Mouse (Mus musculus) forebrain, embryonic 14.5 days (tissue): Measurements from ENCODE around the gene Fbxl20. TPM values are rescaled to one million over a fixed set of nuclear protein-coding genes. Genes with fewer than 3 reads are reported as not detected.

Experiments
- ATAC-seq: fragments of 200-750 bp; cut with Nextera tagmentation; 2 replicates; pipeline ENCODE4 v1.8.0; 2017; ENCODE audit warnings: mild to moderate bottlenecking, moderate library complexity
- DNase-seq: peaks from one replicate; pipeline ENCODE4 v3.0.0-alpha.2; 2015; ENCODE audit warnings: low spot score
- H3K27ac ChIP-seq: fragments of 300-500 bp; sonication (generic); 2 replicates; pipeline ENCODE4 v1.5.1; 2014; ENCODE audit warnings: low read depth, mild to moderate bottlenecking, control low read depth, low read length, moderate library complexity
- H3K27me3 ChIP-seq: fragments of 300-500 bp; sonication (generic); replicated peaks from 2 replicates; pipeline ENCODE4 v1.6.1; 2014; ENCODE audit warnings: low read length, control low read depth, mixed read lengths; ENCODE audit not compliant: control insufficient read depth, insufficient read depth
- H3K36me3 ChIP-seq: fragments of 300-500 bp; sonication (generic); 2 replicates; pipeline ENCODE4 v1.6.1; 2014; ENCODE audit warnings: low read length, control low read depth; ENCODE audit not compliant: control insufficient read depth, insufficient read depth
- H3K4me1 ChIP-seq: fragments of 300-500 bp; sonication (generic); 2 replicates; pipeline ENCODE4 v1.6.1; 2014; ENCODE audit warnings: antibody characterized with exemption, low read length, control low read depth; ENCODE audit not compliant: control insufficient read depth, insufficient read depth
- H3K4me2 ChIP-seq: fragments of 300-500 bp; sonication (generic); 2 replicates; pipeline ENCODE4 v1.6.1; 2014; ENCODE audit warnings: mild to moderate bottlenecking, control low read depth, low read length
- H3K4me3 ChIP-seq: fragments of 300-500 bp; sonication (generic); 2 replicates; pipeline ENCODE4 v1.5.1; 2014; ENCODE audit warnings: low read depth, low read length, control low read depth
- H3K9ac ChIP-seq: fragments of 300-500 bp; sonication (generic); 2 replicates; pipeline ENCODE4 v1.6.1; 2014; ENCODE audit warnings: mild to moderate bottlenecking, low read length, control low read depth, moderate library complexity
- H3K9me3 ChIP-seq: fragments of 300-500 bp; sonication (generic); replicated peaks from 2 replicates; pipeline ENCODE4 v1.6.1; 2016; ENCODE audit warnings: low read length, control low read depth, mixed read lengths; ENCODE audit not compliant: control insufficient read depth
- WGBS: fragments of 180-500 bp; shearing (Covaris S2); extraction: QIAGEN DNeasy Blood & Tissue Kit; methylation state at CpG from one replicate; pipeline ENCODE4 v1.1.7; 2014; 5-methylcytosine and 5-hydroxymethylcytosine counted together
- polyA plus RNA-seq: library from polyadenylated mRNA; unstranded; fragments of >200 nt; fragmentation: Nextera tagmentation; extraction: Ambion mirVana; gene quantifications from 2 replicates; pipeline ENCODE4 v1.2.1, GENCODE M21; 2014

Fbxl20 gene
- polyA plus RNA-seq, 1 experiment from 2014 or later, result 23.0 TPM

DNA sequence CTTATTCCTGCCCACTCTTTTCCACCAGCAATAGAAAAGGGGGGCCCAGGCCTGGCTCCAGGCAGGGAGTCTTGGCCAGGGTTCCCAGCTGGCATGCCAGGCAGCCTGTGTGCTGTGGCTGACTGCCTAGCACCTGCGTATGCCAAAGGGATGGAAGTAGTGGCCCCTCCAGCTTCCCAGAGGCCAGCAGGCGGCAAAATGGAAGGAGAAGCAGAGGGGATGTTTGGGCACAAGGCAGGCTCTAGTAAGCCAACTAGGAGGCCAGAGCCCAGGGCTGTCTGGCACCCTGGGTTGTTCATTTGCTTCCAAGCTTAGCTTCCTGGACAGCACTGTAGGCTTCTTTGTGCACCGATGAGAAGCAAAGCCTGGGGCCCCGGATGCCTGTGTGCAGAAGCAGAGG, 102.5 kb downstream of the Fbxl20 start:
- Histone ChIP-seq H3K4me2 (no peak overlapping the region), H3K4me3 (no peak overlapping the region), H3K9ac (0 out of 2 replicates have a peak overlapping the region, but pooled peaks have one; percentile 22), H3K36me3 (no peaks in the 10 kb centered on the region), H3K27ac (no peak overlapping the region), H3K27me3 (peaks cover 32% of the 10 kb centered on the region), H3K4me1 (peaks cover 4% of the 10 kb centered on the region; the same call in 1 of the 2 replicates), H3K9me3 (no peaks in the 10 kb centered on the region)
- ATAC-seq (peak; percentile 51; the same call in 1 of the 2 replicates), DNase-seq (peak; percentile 60)
- 55% methylated on average over 4 of the region's 4 CpGs for WGBS

DNA sequence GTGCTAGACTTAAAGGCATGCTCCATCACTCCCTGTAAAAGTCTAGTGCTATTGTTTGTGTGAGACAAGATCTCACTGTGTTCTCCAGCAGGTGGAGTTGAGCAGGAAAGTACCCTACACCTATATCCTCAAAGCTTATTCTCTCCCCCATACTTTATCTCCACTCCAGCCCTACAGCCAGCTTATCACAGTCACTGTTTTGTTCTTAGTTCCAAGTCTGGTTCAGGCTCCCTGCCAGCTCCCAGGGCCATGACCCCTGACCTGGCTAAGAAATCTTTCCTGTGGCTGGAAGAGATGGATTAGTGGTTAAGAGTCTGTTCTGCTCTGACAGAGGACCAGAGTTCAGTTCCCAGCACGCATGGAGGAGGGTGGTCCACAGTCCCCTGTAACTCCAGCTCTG, 103.7 kb downstream of the Fbxl20 start:
- whole genome bisulfite sequencing, result 67% methylated on average over 1 of the region's 1 CpGs
- peaks cover 21% of the 10 kb centered on the region for H3K27me3 ChIP-seq
- no peak overlapping the region for H3K4me2 ChIP-seq
- H3K4me3 ChIP-seq, result no peak overlapping the region
- no peaks in the 10 kb centered on the region for H3K4me1 ChIP-seq
- DNase-seq (no peak), ATAC-seq (no peak)
- H3K36me3 ChIP-seq, result no peaks in the 10 kb centered on the region
- no peak overlapping the region for H3K9ac ChIP-seq
- no peak overlapping the region for H3K27ac ChIP-seq
- no peaks in the 10 kb centered on the region for H3K9me3 ChIP-seq

DNA sequence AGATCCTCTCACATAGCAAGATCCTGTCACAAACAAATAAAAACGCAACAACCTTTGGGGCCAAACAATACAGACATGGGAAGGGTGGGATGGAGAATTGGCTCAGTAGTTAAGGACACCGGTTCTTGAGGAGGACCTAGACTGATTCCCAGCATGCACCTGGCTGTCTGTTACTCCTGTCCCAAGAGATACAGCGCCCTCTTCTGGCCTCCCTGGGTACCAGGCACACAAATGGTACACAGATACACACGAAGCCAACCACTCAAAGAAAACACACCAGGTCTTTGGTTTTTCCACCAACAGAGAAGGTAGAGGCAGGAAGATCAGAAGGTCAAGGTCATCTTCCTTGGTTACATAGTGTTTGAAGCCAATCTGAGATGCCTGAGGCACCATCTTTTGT, 104.6 kb downstream of the Fbxl20 start:
- 67% methylated on average over 4 of the region's 4 CpGs for WGBS

DNA sequence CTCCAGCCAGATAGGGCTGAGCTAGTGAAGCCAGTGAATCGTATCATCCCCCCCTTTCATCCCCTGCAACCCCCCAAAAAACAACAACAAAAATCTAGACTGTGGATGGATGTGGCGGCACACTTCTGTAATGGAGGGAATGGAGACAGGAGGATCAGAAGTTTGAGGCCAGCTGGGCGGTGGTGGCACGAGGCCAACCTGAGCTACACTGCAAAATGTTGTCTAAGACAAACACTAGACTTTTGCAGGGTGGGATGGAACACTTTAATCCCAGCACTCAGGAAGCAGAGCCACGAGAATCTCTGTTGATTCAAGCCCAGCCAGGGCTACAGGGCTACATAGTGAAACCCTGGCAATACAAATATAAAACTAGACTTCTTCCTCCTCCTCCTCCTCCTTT, 106.1 kb downstream of the Fbxl20 start:
- Histone ChIP-seq H3K4me1 (no peaks in the 10 kb centered on the region), H3K27ac (no peak overlapping the region), H3K36me3 (no peaks in the 10 kb centered on the region), H3K9me3 (no peaks in the 10 kb centered on the region), H3K27me3 (no peaks in the 10 kb centered on the region), H3K4me2 (no peak overlapping the region), H3K4me3 (no peak overlapping the region), H3K9ac (no peak overlapping the region)
- WGBS, result 71% methylated on average over 5 of the region's 5 CpGs
- ATAC-seq, result no peak
- DNase-seq, result no peak

More for the DNA sequence above, 104.6 kb downstream of the Fbxl20 start:
- Histone ChIP-seq H3K4me3 (no peak overlapping the region), H3K27me3 (peaks cover 12% of the 10 kb centered on the region; the same call in 1 of the 2 replicates), H3K4me2 (no peak overlapping the region), H3K9ac (no peak overlapping the region), H3K9me3 (no peaks in the 10 kb centered on the region), H3K27ac (no peak overlapping the region), H3K36me3 (no peaks in the 10 kb centered on the region), H3K4me1 (no peaks in the 10 kb centered on the region)
- DNase-seq (no peak), ATAC-seq (no peak)

DNA sequence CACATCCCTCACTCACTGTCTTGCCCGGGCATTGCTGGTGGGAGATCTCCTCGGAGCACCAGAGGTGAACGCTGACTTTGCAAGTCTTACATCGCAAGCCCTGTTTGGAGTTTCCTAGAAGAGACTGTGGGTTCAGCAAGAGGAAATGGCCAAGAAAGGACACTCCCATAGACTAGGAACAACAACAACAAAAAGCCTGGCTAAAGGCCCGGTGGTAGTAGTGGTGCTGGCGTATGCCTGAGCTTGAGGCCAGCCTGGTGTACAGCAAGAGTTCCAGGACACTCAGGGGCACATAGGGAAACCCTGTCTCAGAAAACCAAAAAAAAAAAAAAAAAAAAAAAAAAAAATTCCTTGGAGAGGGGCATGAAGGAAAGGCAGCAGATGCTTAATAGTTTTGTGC, 107.5 kb downstream of the Fbxl20 start:
- Histone ChIP-seq H3K4me3 (no peak overlapping the region), H3K27me3 (no peaks in the 10 kb centered on the region), H3K9ac (no peak overlapping the region), H3K4me2 (no peak overlapping the region), H3K27ac (no peak overlapping the region), H3K9me3 (no peaks in the 10 kb centered on the region), H3K36me3 (no peaks in the 10 kb centered on the region), H3K4me1 (no peaks in the 10 kb centered on the region)
- ATAC-seq (no peak), DNase-seq (no peak)
- 87% methylated on average over 6 of the region's 6 CpGs for WGBS

DNA sequence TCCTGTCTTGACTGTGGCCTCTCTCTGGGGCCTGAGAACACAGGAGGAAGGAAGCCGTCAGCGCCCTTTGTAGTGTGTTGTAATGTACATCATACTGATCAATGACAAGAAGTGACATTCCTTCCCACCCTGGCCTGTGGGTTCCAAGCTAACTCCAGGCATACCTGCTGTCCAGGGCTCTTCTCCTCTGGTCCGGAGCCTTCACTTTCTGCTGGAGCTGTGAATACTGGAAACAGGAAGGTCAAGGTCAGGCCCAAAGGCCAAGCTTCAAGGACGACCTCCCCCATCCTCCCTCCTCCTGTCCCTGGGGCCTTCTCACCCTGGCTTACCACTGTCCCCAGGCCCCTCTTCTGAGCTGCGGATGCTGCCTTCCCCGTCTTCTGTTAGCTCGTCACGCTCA, 109.2 kb downstream of the Fbxl20 start:
- Histone ChIP-seq H3K4me2 (no peak overlapping the region), H3K27me3 (no peaks in the 10 kb centered on the region), H3K4me1 (peaks cover 3% of the 10 kb centered on the region), H3K36me3 (no peaks in the 10 kb centered on the region), H3K4me3 (no peak overlapping the region), H3K9me3 (no peaks in the 10 kb centered on the region), H3K27ac (no peak overlapping the region), H3K9ac (no peak overlapping the region)
- ATAC-seq (no peak), DNase-seq (no peak)
- 83% methylated on average over 8 of the region's 8 CpGs for WGBS

DNA sequence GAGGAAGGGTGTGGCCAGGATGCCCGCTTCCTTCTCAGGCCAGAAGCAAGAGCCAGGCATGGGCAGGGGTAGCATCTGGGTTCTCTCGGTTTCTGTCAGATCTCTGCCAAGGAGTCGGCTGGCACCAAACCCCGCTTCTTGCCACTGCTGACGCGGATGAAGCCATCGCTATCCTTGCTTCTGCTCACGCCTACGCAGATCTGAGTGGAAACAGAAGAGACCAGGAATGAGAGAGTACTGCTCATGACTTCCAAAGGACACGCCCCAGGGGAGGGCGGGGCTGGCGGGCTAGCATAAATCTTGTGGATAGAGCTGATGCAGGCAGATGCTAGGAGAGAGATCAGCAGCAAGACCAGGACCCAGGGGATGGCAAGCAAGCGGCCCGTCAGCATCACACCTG, 112.3 kb downstream of the Fbxl20 start:
- peaks cover 15% of the 10 kb centered on the region for H3K4me1 ChIP-seq
- no peak overlapping the region for H3K4me3 ChIP-seq
- H3K27me3 ChIP-seq, result no peaks in the 10 kb centered on the region
- DNase-seq, result no peak
- 58% methylated on average over 14 of the region's 14 CpGs for WGBS
- no peaks in the 10 kb centered on the region for H3K9me3 ChIP-seq
- H3K27ac ChIP-seq, result no peak overlapping the region
- no peaks in the 10 kb centered on the region for H3K36me3 ChIP-seq
- H3K9ac ChIP-seq, result no peak overlapping the region
- no peak overlapping the region for H3K4me2 ChIP-seq
- ATAC-seq, result no peak

DNA sequence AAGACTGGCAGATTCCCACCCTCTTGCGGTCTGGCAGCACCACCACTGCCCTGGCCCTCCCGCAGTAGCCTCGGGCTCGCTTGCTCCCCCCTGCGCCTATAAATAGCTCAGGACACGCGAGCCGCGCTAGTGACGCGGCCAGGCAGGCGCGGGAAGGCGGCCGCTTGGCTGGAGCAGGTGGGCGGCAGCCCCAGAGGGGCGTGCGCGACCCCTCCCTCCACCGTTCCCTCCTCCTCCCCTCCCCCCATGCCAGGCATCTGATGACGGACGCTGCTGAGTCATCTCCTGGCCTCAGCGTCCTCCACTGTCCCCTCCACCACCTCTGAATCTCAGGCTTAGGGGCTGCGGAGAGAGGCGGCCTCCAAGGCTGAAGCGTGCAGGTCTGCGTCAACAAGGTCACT, 114.2 kb downstream of the Fbxl20 start:
- ATAC-seq, result peak; percentile 52
- no peaks in the 10 kb centered on the region for H3K9me3 ChIP-seq
- peak overlapping the region; percentile 31 for H3K4me3 ChIP-seq
- peaks cover 4% of the 10 kb centered on the region for H3K36me3 ChIP-seq
- H3K9ac ChIP-seq, result peak overlapping the region; percentile 59
- no peak overlapping the region for H3K27ac ChIP-seq
- peak; percentile 61 for DNase-seq
- peaks cover 15% of the 10 kb centered on the region for H3K4me1 ChIP-seq
- H3K27me3 ChIP-seq, result no peaks in the 10 kb centered on the region
- 2% methylated on average over 26 of the region's 27 CpGs for WGBS
- peak overlapping the region; percentile 73 for H3K4me2 ChIP-seq

DNA sequence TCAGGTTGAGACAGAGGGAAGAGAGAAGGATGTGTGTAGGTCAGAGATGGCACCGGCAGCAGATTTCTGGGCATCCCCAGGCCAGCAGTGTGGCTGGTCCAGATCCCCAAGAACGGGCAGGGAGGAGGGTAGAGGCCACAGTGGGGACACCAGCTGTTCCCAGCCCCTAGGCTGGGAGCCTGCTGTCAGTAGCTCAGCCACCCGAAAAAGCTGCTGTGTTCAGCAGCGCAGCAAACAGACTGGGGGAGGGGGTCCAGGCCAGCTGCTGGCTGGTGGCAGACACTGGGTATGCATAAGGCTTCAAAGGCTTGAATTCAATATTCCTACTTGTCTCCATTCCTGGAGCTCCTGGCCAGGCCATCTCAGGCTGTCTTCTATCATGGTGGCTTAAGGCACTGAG, 115.4 kb downstream of the Fbxl20 start:
- Histone ChIP-seq H3K9me3 (no peaks in the 10 kb centered on the region), H3K36me3 (peaks cover 16% of the 10 kb centered on the region), H3K4me2 (no peak overlapping the region), H3K27me3 (no peaks in the 10 kb centered on the region), H3K9ac (no peak overlapping the region; the same call in 1 of the 2 replicates), H3K4me3 (no peak overlapping the region), H3K4me1 (peaks cover 15% of the 10 kb centered on the region), H3K27ac (no peak overlapping the region)
- WGBS, result 26% methylated on average over 4 of the region's 4 CpGs
- DNase-seq (peak; percentile 65), ATAC-seq (peak; percentile 58)
